Mouse (Mus musculus) MEL (cell line): ENCODE results near the gene Kcna7. TPM values are rescaled to one million over a fixed set of nuclear protein-coding genes. Genes with fewer than 3 reads are reported as not detected.

ENCODE experiments used
- DNase-seq: peaks from one replicate; pipeline ENCODE4 v3.0.0; 2011; ENCODE audit warnings: low read depth, low spot score
- H3K27ac ChIP-seq: 2 replicates; pipeline ENCODE4 v1.5.1; 2012; ENCODE audit warnings: low read depth, mild to moderate bottlenecking, control low read depth, low read length, moderate library complexity; ENCODE audit not compliant: control insufficient read depth
- H3K27me3 ChIP-seq, 2 experiments: fragments of 150-350 bp in 1 of 2; sonication (generic) in 1 of 2; 2 replicates each; pipeline ENCODE4 v1.6.1; 2012; ENCODE audit warnings: low read length in 2 of 2, mild to moderate bottlenecking in 2 of 2, improper control_type of control experiment in 1 of 2, moderate library complexity in 1 of 2; ENCODE audit not compliant: insufficient read depth in 2 of 2, control insufficient read depth in 1 of 2
- H3K36me3 ChIP-seq, 2 experiments: 2 replicates each; pipeline ENCODE4 v1.6.1; 2012 to 2014; ENCODE audit warnings: low read length in 2 of 2, improper control_type of control experiment in 1 of 2, inconsistent platforms in 1 of 2, mild to moderate bottlenecking in 1 of 2; ENCODE audit not compliant: insufficient read depth in 2 of 2, control insufficient read depth in 1 of 2
- H3K4me1 ChIP-seq, 2 experiments: fragments of 150-350 bp in 1 of 2; sonication (generic) in 1 of 2; 2 replicates each; pipeline ENCODE4 v1.6.1; 2012; ENCODE audit warnings: low read length in 2 of 2, improper control_type of control experiment in 1 of 2, mild to moderate bottlenecking in 1 of 2; ENCODE audit not compliant: insufficient read depth in 2 of 2, control insufficient read depth in 1 of 2
- H3K4me3 ChIP-seq, 2 experiments: fragments of 150-350 bp in 1 of 2; sonication (generic) in 1 of 2; 2 replicates each; pipeline ENCODE4 v1.5.1; 2012; ENCODE audit warnings: low read depth in 2 of 2, low read length in 2 of 2, mild to moderate bottlenecking in 2 of 2, moderate library complexity in 2 of 2, control low read depth in 1 of 2, improper control_type of control experiment in 1 of 2; ENCODE audit not compliant: control insufficient read depth in 1 of 2, insufficient read depth in 1 of 2
- H3K79me2 ChIP-seq: 2 replicates; pipeline ENCODE4 v1.6.1; 2012; ENCODE audit warnings: mild to moderate bottlenecking, low read length, moderate library complexity; ENCODE audit not compliant: control insufficient read depth, poor library complexity, insufficient read depth
- H3K9ac ChIP-seq: 2 replicates; pipeline ENCODE4 v1.6.1; 2012; ENCODE audit warnings: low read depth, mild to moderate bottlenecking, control low read depth, low read length, moderate library complexity; ENCODE audit not compliant: control insufficient read depth, poor library complexity, severe bottlenecking
- H3K9me3 ChIP-seq: fragments of 150-350 bp; sonication (generic); replicated peaks from 2 replicates; pipeline ENCODE4 v1.6.1; 2012; ENCODE audit warnings: mild to moderate bottlenecking, low read length, improper control_type of control experiment, moderate library complexity; ENCODE audit not compliant: insufficient read depth
- BHLHE40 ChIP-seq: IDR thresholded peaks from 2 replicates; pipeline ENCODE4 v1.6.1; 2012; ENCODE audit warnings: low read depth, mild to moderate bottlenecking, inconsistent platforms, low read length, improper control_type of control experiment, borderline replicate concordance
- CHD1 ChIP-seq: IDR thresholded peaks from 2 replicates; pipeline ENCODE4 v1.6.1; 2012; ENCODE audit warnings: low read depth, mild to moderate bottlenecking, inconsistent platforms, low read length, improper control_type of control experiment
- E2F4 ChIP-seq: IDR thresholded peaks from 2 replicates; pipeline ENCODE4 v1.6.1; 2011; ENCODE audit warnings: low read depth, low read length, improper control_type of control experiment, borderline replicate concordance
- EP300 ChIP-seq, 2 experiments: IDR thresholded peaks; 2 replicates each; pipeline ENCODE4 v1.6.1; 2011; ENCODE audit warnings: improper control_type of control experiment in 2 of 2, low read length in 2 of 2, low read depth in 1 of 2, mild to moderate bottlenecking in 1 of 2
- JUND ChIP-seq: IDR thresholded peaks from 2 replicates; pipeline ENCODE4 v1.6.1; 2011; ENCODE audit warnings: low read depth, mild to moderate bottlenecking, improper control_type of control experiment, low read length
- KAT2A ChIP-seq: conservative IDR thresholded peaks from 2 replicates; pipeline ENCODE4 v1.6.1; 2012; ENCODE audit warnings: low read depth, low read length, improper control_type of control experiment, inconsistent platforms
- MAX ChIP-seq: IDR thresholded peaks from 2 replicates; pipeline ENCODE4 v1.6.1; 2011; ENCODE audit warnings: low read length, improper control_type of control experiment
- MXI1 ChIP-seq: IDR thresholded peaks from 2 replicates; pipeline ENCODE4 v1.6.1; 2011; ENCODE audit warnings: mild to moderate bottlenecking, low read depth, low read length, improper control_type of control experiment
- NRF1 ChIP-seq: IDR thresholded peaks from 2 replicates; pipeline ENCODE4 v1.6.1; 2014; ENCODE audit warnings: low read depth, mild to moderate bottlenecking, inconsistent platforms, low read length, improper control_type of control experiment, moderate library complexity; ENCODE audit not compliant: poor library complexity, insufficient read depth, severe bottlenecking
- POLR2A ChIP-seq, 2 experiments: IDR thresholded peaks; 2 replicates each; pipeline ENCODE4 v1.6.1; 2011 to 2012; ENCODE audit warnings: low read length in 2 of 2, mild to moderate bottlenecking in 2 of 2, control low read depth in 1 of 2, improper control_type of control experiment in 1 of 2, low read depth in 1 of 2, moderate library complexity in 1 of 2; ENCODE audit not compliant: control insufficient read depth in 1 of 2, insufficient read depth in 1 of 2, poor library complexity in 1 of 2
- POLR2AphosphoS2 ChIP-seq: IDR thresholded peaks from 2 replicates; pipeline ENCODE4 v1.6.1; 2011; ENCODE audit warnings: low read length, improper control_type of control experiment
- POLR2AphosphoS5 ChIP-seq: IDR thresholded peaks from 2 replicates; pipeline ENCODE4 v1.6.1; 2012; ENCODE audit warnings: low read depth, borderline replicate concordance, mild to moderate bottlenecking, inconsistent platforms, low read length, moderate library complexity, mixed read lengths
- RAD21 ChIP-seq: IDR thresholded peaks from 2 replicates; pipeline ENCODE4 v1.6.1; 2011; ENCODE audit warnings: mild to moderate bottlenecking, low read depth, low read length, improper control_type of control experiment
- SIN3A ChIP-seq: IDR thresholded peaks from 2 replicates; pipeline ENCODE4 v1.6.1; 2012; ENCODE audit warnings: low read length, improper control_type of control experiment, inconsistent platforms
- TAL1 ChIP-seq: IDR thresholded peaks from 2 replicates; pipeline ENCODE4 v1.6.1; 2012; ENCODE audit warnings: mild to moderate bottlenecking, inconsistent platforms, low read length, moderate library complexity, mixed read lengths
- TBP ChIP-seq: IDR thresholded peaks from 2 replicates; pipeline ENCODE4 v1.8.0; 2011; ENCODE audit warnings: low read depth, low read length, improper control_type of control experiment
- USF1 ChIP-seq: IDR thresholded peaks from 2 replicates; pipeline ENCODE4 v1.6.1; 2014; ENCODE audit warnings: low read depth, mild to moderate bottlenecking, inconsistent platforms, low read length, improper control_type of control experiment, moderate library complexity
- USF2 ChIP-seq, 2 experiments: IDR thresholded peaks; 2 replicates each; pipeline ENCODE4 v1.6.1; 2011 to 2012; ENCODE audit warnings: improper control_type of control experiment in 2 of 2, low read length in 2 of 2, borderline replicate concordance in 1 of 2, inconsistent platforms in 1 of 2, low read depth in 1 of 2, mild to moderate bottlenecking in 1 of 2; ENCODE audit not compliant: insufficient read depth in 1 of 2
- ZC3H11A ChIP-seq: IDR thresholded peaks from 2 replicates; pipeline ENCODE4 v1.6.1; 2012; ENCODE audit warnings: low read depth, mild to moderate bottlenecking, inconsistent platforms, low read length, improper control_type of control experiment
- ZMIZ1 ChIP-seq: IDR thresholded peaks from 2 replicates; pipeline ENCODE4 v1.6.1; 2012; ENCODE audit warnings: low read depth, mild to moderate bottlenecking, inconsistent platforms, low read length, improper control_type of control experiment, moderate library complexity
- polyA plus RNA-seq, 2 experiments: library from polyadenylated mRNA; stranded (reverse) in 1 of 2; unstranded in 1 of 2; fragments of >175 nt in 1 of 2; fragments of >200 nt in 1 of 2; gene quantifications; 2 replicates each; pipeline versions ENCODE4 v1.2.1 to v1.2.4; 2012; ENCODE audit warnings: low replicate concordance in 2 of 2, low read depth in 1 of 2; ENCODE audit not compliant: insufficient read length in 2 of 2, insufficient read depth in 1 of 2, missing spikeins in 1 of 2
- total RNA-seq: library from RNA; depleted of rRNA; stranded (reverse); fragments of 300-350 nt; gene quantifications from 2 replicates; pipeline ENCODE4 v1.2.3, GENCODE M21; 2012

The Kcna7 gene
- total and polyA plus RNA-seq, 3 experiments = 0.06 TPM; not detected in 2

DNA sequence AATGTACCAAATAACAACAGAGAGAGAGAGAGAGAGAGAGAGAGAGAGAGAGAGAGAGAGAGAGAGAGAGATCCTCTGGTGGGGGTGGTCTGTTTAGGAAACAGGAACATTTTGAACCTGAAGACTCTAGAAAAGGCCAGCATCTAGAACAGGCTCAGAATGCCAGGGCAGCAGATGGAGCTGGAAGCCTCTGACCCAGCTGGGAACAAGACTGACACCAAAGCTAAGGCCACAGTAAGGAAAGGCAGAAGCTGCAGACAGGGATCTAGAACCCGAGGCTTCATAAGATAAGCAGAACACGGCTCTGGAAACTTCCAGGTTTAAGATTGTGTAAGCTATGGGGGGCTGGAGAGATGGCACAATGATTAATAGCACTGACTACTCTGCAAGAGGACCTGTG, 41.5 kb upstream of the Kcna7 start:
- Histone ChIP-seq H3K36me3 (peaks cover 0 to 17% of the 10 kb centered on the region in 2 experiments; a peak in 2 of 4 replicates), H3K4me3 (no peak overlapping the region), H3K9ac (no peak overlapping the region), H3K9me3 (no peaks in the 10 kb centered on the region), H3K79me2 (no peaks in the 10 kb centered on the region; the same call in 1 of the 2 replicates), H3K27me3 (no peaks in the 10 kb centered on the region), H3K27ac (no peak overlapping the region), H3K4me1 (peaks cover 6 to 31% of the 10 kb centered on the region in 2 experiments)
- TF ChIP-seq ZMIZ1 (no peak), POLR2A (IDR thresholded peaks at IDR 0.05; ENCODE audit: control insufficient read depth in 1 of 2, insufficient read depth in 1 of 2, low read depth in 1 of 2, low read length in 2 of 2, poor library complexity in 1 of 2) (no peak), SIN3A (no peak), TAL1 (no peak), USF2 (IDR thresholded peaks at IDR 0.05; ENCODE audit: borderline replicate concordance in 1 of 2, insufficient read depth in 1 of 2, low read depth in 1 of 2, low read length in 2 of 2) (no peak), E2F4 (no peak), JUND (no peak), RAD21 (no peak), EP300 (IDR thresholded peaks at IDR 0.05; ENCODE audit: low read depth in 1 of 2, low read length in 2 of 2) (no peak), ZC3H11A (no peak), POLR2AphosphoS5 (no peak), TBP (no peak), CHD1 (no peak)
- DNase-seq = no peak

GRCm38 (mm10) chr7:45365742-45366651, 39.5 kb upstream of the Kcna7 start:
- no peak for TF ChIP-seq TAL1
- no peak for TF ChIP-seq USF2 (IDR thresholded peaks at IDR 0.05; ENCODE audit: borderline replicate concordance in 1 of 2, insufficient read depth in 1 of 2, low read depth in 1 of 2, low read length in 2 of 2)
- TF ChIP-seq POLR2A (IDR thresholded peaks at IDR 0.05; ENCODE audit: control insufficient read depth in 1 of 2, insufficient read depth in 1 of 2, low read depth in 1 of 2, low read length in 2 of 2, poor library complexity in 1 of 2) = no peak
- no peak for TF ChIP-seq CHD1
- TF ChIP-seq JUND = no peak
- no peak for TF ChIP-seq POLR2AphosphoS5
- no peak for TF ChIP-seq KAT2A
- TF ChIP-seq SIN3A = no peak
- TF ChIP-seq ZMIZ1 = no peak
- TF ChIP-seq E2F4 = no peak
- TF ChIP-seq BHLHE40 = no peak
- TF ChIP-seq MXI1 = no peak
- TF ChIP-seq USF1 = no peak
- TF ChIP-seq NRF1 = no peak
- TF ChIP-seq MAX = no peak
- TF ChIP-seq RAD21 = no peak
- TF ChIP-seq POLR2AphosphoS2 = no peak
- DNase-seq = no peak
- H3K36me3 ChIP-seq = peaks cover 0 to 13% of the 10 kb centered on the region in 2 experiments; a peak in 2 of 4 replicates
- no peaks in the 10 kb centered on the region for H3K9me3 ChIP-seq
- H3K4me3 ChIP-seq = peak overlapping the region; percentile 60 to 96
- peak overlapping the region; percentile 74 for H3K9ac ChIP-seq
- peaks cover 6 to 31% of the 10 kb centered on the region in 2 experiments for H3K4me1 ChIP-seq
- H3K27ac ChIP-seq = no peak overlapping the region
- no peaks in the 10 kb centered on the region for H3K27me3 ChIP-seq
- H3K79me2 ChIP-seq = no peaks in the 10 kb centered on the region; the same call in 1 of the 2 replicates
